Mouse (Mus musculus): Measurements from ENCODE around the gene Ndufb7.
A peak's percentile ranks its signal among the peaks of the same experiment; 100 is the strongest.
"Not testable (repeated sequence)": the region's sequence is repeated elsewhere in the genome, so short reads cannot be mapped to it uniquely, and the experiment has no call there.

The Ndufb7 gene

DNA sequence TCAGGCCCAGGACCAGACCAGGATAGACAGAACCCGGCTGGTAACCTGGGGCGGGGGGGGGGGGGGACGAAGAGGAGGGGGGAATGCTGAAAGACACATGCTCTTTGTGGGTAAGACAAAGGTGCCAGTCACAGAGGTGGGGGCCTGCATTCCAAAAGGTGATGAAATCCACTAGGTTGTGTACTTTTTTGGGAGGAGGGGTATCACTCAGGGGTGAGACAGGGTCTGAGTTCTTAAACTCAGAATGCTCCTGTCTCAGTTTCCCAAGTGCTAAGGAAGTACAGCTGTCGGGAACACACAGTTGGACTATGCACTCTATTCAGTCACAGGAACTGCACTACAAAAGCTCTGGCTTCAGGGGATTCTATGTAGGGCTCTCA is 10.0 kb downstream of the Ndufb7 start:
- DNase-seq (ENCODE audit: low read depth), result no peak

- no peak for DNase-seq (ENCODE audit: low read depth)
These were observed 10.4 kb downstream of the Ndufb7 start for GRCm38 (mm10) chr8:83576921-83577320.

DNA sequence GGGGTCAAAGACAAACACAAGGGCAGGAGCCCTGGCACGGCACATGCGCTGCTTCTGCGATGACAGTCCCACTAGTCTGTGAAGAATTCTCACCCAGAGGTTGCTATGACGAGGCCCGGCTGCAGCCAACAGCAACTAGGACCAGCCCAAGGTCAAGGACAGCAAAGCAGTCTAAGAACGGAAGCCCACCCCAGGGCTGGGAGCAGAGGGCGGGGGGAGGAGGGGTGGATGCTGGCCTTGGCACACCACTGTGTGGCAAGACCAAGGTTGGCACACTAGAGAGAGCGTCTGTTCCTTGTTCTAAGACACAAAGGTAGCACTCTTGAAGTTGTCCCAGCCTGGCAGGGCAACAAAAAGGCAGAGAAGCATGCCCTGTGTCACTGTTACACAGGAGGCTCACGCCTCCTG is 10.9 kb downstream of the Ndufb7 start:
- DNase-seq (ENCODE audit: low read depth), result no peak

GRCm38 (mm10) chr8:83578131-83579055 is 11.9 kb downstream of the Ndufb7 start:
- DNase-seq (ENCODE audit: low read depth), result no peak

DNA sequence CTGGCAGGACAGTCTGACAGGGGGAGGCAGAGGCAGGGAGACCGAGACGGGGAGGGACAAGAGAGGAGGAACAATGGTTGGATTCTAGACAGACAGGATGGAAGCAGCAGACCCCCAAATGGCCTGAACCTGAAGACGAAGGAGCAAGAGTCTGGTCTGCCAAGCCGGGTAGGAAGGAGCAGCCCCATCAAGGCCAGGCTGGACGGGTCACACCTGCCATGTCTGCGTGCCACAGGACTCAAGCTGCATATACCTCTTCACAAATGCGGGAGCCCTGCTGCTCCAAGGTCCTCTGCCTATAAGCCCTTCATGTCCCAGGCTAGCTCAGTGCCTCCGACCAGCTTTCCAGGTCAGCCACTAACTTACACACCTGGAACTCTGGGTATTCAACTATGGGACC is 13.2 kb downstream of the Ndufb7 start:
- DNase-seq (ENCODE audit: low read depth), result no peak

DNA sequence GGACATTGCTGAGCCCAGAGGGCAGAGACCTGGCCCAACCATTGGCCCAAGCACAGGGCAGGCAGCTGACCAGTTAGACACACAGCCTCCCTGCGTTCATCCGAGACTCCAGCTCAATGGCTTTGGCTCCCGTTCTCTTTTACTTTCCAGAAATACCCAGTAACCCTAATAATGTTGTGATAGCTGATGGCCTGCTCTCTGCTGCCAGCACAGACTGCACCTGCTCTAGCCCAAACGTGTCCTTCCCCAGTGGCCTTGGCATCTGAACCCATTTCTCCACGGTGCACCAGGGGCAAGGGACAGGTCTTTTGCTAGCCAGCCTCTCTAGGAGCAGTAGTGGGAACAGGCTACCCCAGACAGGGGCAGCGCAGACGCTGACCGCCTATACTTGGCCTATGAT is 14.4 kb downstream of the Ndufb7 start:
- DNase-seq (ENCODE audit: low read depth), result no peak

DNA sequence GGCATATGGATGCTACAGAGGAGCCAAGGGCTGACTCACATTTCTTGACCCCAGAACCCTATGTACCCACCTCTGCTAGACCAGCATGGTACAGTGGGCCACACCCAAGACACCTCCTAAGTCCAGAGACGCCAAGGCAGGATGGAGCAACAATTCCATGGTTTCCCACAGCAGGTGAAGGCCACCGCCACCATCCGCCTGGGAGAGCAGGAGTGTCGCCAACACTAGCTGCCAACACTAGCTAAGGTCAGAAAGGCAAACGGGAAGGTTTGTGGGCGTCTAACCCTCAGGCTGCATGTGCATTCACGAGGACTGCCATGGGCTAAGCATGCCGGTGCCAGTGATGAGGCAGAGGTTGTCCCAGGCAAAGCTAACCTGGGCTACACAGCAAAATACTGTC is 15.8 kb downstream of the Ndufb7 start:
- no peak for DNase-seq (ENCODE audit: low read depth)

- no peak for DNase-seq (ENCODE audit: low read depth)
These were observed 16.8 kb downstream of the Ndufb7 start for GRCm38 (mm10) chr8:83583236-83583635.

- DNase-seq (ENCODE audit: low read depth), result no peak
These were observed 18.3 kb downstream of the Ndufb7 start for GRCm38 (mm10) chr8:83584771-83585170.

- no peak for DNase-seq (ENCODE audit: low read depth)
These were observed 18.9 kb downstream of the Ndufb7 start for GRCm38 (mm10) chr8:83585333-83585732.

- DNase-seq (ENCODE audit: low read depth), result no peak
These were observed 21.2 kb downstream of the Ndufb7 start for GRCm38 (mm10) chr8:83587644-83588043.

DNA sequence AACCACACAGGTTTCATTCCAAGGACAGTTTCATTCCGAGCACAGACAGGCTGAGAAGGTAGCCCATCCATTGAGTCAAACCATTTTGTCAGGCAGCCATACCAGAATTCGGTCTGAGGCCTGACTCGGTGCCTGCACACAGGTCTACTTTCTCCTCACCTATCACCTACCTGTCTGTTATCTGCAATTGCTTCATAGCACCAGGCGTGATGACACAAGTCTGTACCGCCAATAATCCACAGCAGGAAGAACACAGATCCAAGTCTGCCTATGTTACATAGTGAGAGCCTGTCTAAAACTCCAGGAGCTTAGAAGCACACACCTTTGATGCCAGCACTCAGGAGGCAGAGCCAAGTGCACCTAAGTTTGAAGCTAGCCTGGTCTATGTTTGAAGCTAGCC is 22.4 kb downstream of the Ndufb7 start:
- no peak for DNase-seq (ENCODE audit: low read depth)

- DNase-seq (ENCODE audit: low read depth), result no peak
These were observed 24.1 kb downstream of the Ndufb7 start for GRCm38 (mm10) chr8:83590488-83591023.

GRCm38 (mm10) chr8:83592682-83593081 is 26.2 kb downstream of the Ndufb7 start:
- no peak for DNase-seq (ENCODE audit: low read depth)

GRCm38 (mm10) chr8:83593325-83594166 is 27.1 kb downstream of the Ndufb7 start:
- no peak for DNase-seq (ENCODE audit: low read depth)

DNA sequence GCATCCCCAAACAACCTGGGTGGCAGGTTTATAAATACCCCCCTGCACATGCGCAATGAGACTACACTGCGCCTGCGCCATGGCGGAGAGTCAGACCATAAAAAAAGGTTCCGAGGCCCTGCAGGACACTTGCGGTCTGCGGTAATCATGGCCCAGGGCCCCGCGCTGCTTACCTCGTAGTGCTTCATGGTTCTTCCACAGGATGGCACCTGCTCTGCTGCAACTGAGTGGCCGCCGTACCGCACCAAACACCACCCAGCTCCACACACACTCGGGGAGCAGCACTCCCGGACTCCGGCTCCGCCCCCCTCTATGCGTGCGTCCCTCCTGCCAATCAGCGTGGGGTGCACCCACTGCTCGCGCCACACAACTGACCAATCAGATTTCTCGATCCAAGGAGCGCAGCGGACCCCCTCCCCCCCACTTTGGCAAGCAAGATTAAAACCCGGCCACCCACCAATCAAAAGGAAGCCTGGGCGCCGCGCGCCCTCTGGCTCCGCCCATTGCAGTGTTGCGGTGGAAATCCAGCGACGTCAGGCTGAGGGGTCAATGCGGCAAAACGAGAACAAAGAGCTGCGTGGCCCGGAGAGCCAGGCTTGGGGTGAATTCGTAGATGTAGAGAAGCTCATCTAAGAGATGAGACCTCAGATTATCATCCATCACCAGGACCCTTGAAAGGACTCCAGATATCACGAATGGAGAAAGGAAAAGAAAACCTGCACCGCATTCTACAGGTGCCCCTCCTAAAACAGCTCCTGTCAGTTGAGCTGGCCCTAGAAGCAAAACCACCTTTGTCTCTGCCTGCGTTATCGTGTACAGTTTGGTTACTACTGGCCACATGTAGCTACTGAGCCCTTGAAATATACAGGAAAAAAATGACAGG is 27.9 kb downstream of the Ndufb7 start:
- peak; percentile 95 for DNase-seq (ENCODE audit: low read depth)

GRCm38 (mm10) chr8:83595050-83595345 is 28.5 kb downstream of the Ndufb7 start:
- DNase-seq (ENCODE audit: low read depth), result not testable (repeated sequence)

DNA sequence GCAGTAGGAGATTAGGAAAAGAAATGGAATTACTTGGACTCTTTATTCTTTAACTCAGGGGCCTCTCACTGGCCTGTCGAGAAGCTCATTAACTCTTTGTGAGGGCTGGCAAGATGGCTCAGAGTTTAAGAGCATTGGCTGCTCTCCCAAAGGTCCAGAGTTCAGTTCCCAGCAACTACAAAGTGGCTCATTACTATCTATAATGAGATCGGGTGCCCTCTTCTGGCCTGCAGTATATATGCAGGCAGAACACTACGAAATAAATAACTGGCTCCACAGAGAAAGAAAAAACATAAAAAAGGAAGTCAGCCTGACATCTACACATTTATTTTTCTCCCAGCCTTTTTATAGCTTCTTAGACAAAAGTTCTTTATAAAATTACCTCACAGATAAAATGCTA is 29.9 kb downstream of the Ndufb7 start:
- DNase-seq (ENCODE audit: low read depth), result no peak

DNA sequence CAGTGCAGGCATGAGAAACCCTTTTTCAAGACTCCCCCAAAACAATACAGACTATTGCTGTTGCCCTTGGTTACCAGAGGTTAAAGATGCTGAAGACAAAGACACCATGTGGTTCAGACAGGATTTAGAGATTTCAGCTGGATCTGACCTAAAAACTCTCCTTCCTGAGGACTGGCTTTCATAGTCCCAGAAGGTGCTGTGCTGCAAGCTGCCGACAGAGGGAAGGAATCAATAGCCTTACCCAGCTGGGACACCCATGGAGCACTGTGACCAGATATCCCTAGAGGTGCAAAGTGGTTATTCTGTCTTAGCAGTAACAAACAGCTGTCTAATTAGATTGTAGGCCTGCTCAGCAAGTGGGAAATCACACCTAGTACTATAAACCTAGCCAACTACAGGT is 31.7 kb downstream of the Ndufb7 start:
- DNase-seq (ENCODE audit: low read depth), result no peak

DNA sequence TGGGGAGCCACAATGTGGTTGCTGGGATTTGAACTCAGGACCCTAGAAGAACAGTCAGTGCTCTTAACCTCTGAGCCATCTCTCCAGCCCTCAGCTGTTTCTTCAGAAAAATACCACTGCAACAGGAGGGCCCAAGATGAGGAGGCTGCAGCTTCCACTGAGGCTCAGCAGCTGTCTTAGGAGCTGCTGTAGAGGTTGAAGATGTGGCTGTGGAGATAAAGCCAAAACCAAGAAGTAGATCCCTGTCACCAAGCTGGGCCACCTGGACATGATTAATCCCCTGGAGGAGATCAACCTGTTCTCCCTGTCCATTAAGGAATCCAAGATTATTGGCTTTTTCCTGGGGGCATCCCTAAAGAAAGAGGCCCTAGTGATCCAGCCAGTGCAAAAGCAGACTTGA is 33.3 kb downstream of the Ndufb7 start:
- DNase-seq (ENCODE audit: low read depth), result no peak

DNA sequence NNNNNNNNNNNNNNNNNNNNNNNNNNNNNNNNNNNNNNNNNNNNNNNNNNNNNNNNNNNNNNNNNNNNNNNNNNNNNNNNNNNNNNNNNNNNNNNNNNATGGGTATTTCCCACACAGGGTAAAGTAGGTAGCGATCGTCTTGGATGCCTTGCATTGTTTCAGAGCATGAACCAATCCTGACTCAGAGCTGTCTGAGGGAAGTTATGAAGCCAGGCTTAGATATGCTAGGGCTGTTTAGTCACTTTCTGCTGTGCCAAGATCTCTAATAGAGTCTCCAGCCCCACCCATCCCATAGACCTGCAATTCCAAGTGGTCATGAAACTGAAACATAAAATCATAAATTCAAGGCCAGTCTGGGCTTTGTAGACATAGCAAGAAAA is 36.2 kb downstream of the Ndufb7 start:
- DNase-seq (ENCODE audit: low read depth), result no peak

Measured in c-Kit-positive CD71-negative TER-119-negative erythroid progenitor cells, embryonic 14.5 days (primary cell).